Mouse (Mus musculus) yolk sac, embryonic 10.5 days (tissue): ENCODE data around the gene Wnt5a.

Source experiments
- DNase-seq: peaks from one replicate; pipeline ENCODE4 v3.0.0-alpha.2; 2017; ENCODE audit warnings: low spot score

The Wnt5a gene

DNA sequence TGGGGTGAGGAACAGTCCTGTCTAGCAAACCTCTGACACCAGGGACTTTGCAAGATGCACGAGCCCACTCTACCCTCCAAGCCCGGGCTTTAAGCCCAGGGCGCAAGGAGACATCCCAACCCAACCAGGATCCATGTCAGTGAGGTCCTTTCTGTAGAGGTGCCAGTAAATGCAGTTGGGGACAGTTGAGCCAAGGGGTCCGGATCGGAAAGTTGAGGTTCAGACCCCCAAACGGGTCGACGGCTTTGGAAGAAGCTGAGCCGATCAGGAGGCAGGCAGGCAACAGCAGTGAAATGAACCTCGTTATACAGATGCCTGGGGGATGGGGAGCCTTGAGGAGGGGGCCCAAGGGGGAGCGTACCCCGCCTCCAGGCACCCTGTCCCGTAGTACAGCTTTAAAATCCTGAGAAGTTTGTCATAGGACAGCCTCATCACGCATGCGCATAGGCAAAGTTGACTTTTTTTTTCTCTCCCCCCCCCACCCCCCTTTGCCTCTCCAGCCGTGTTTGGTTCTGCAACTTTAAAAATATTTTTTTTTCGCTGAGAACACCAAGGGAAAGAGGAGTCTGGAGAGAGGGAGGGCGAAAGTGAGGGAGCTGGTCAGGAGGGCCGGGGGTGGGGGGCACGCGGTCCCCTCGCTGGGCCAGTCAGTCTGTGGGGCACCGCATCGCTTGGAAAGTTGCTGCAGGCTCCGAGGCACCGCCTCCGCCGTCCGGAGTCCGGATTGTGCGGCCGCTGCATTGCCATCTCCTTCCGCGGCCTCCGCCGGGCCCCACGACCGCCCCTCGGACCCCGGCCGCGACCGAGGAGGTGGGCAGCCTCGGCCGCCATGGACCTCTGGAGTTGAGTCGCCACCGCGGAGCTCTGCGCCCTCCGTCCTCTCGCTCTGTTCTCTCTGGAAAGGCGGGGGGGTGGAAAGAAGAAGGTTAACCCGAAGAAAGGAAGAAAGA, at the start of gene Wnt5a:
TSS of gene Wnt5a (plus strand) at position 650 of the 950 bp plus-strand sequence.
- DNase-seq = peak; percentile 65

DNA sequence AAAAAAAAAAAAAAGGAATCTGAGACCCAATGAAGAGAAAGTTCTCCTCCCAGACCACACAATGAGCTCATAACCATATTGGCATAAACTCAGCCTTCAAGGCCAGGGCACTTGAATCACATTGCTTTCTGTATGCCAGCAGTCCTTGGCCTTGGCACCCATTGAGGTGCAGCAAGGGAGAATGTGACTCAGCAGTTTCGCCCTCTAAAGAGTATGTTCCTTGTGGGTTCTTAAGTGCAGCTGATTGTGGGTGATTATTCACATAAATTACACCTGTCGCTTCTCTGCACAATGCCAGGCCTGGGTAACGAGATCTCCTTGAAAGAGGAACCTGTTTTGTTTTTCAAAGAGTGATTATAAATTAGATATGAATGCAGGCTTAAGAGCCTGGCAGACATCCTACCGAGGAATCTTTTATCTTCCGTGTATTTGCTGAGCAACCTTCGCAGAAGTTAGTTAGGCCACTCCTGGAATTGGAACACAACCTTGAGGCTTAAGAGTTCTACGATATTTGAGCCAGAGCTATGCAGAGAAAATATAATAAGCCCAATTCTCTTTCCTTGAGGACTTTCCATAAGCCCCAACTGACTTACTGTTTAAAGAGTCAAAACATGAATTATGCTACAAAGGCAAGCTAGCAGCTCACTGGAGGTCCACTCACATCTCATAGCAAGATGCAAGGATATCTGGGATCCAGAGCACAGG, 48.0 kb upstream of the Wnt5a start:
- DNase-seq = no peak

DNA sequence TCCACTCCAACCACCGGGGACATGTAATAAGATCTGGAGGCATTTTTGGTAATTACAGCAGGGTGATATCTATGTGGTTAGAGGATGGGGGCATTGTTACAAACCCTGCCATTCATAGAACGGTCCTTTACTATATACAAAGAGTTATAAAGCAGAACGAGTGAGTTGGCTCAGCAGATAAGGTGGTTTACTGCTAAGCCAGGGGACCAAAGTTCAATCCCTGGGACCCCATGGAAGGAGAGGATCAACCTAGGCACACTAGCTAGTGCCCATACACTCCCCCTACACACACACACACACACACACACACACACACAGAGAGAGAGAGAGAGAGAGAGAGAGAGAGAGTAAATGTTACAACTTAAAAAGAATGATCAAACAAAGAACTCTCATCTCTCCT, 47.1 kb upstream of the Wnt5a start:
- DNase-seq = no peak

DNA sequence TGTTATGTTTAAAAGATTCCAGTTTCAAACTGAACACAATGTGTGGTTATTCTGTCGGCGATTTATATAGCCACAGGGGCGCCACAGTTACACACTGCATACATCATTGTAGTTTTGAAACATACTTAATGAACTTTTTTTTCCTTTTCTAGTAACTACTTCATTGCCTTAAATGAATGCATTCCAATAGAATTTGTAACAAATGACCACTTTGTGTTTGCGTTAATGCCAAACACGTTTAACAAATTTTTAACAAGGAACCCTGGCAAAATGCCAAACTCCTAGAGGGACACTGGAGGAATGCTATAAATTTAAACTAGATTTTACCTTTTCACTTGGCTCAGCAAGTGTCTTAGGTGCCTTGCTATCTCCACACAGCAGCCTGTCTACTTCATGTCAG, 36.6 kb upstream of the Wnt5a start:
- DNase-seq = no peak

DNA sequence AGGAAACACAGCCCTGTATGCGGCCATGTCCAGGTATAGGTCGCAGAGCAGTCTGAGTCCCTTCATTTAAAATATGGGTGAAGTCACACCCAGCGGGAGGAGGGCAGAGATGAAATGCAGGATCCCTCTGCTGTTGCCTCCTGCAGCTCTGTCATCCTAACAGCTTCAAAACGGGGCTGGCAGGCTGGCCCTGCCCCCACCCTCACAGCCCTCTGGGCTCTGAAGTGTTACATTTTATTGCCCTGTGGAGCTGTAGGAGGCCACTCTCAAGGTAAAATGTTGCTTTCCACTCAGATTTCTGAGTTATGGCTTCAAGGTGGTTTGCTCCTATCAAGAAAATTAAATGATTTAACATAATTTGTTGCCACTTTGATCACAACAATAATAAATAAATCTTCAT, 34.9 kb upstream of the Wnt5a start:
- no peak for DNase-seq

DNA sequence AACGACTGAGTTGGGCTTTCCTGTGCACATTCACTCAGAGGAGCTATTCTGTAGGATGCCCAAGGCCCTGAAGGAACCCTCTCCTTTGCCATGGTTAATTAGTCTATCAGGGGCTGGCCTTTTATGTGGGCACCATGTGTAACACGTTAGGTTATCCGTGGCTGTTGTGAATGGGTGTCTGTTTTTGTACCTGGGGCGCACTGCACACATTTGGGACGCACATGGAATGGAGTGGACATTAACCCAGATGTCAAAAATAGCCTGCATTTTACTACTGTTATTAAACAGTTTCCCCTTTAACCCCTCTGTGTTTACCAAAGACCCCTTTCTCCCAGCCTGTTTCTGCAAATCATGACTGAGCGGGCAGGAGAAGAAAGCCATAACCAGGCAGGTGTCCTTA, 34.3 kb upstream of the Wnt5a start:
- no peak for DNase-seq

DNA sequence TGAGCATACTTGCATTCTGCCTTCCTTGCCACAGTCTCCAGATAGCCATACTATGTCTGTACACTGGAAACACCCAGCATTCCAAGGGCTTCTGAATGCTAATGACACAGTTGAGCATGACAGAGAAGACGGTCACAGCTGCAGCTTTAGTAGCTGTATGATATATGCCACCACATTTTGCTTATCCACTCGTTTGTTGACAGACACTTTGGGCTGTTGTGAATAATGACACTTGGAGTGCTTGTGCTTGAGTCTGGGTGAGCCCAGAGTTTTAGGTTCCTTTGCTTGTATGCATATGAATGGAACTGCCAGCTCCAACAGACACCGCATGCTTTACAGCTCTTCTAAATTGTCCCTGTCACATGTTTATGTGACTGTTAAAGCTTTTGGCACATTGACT, 29.5 kb upstream of the Wnt5a start:
- no peak for DNase-seq

DNA sequence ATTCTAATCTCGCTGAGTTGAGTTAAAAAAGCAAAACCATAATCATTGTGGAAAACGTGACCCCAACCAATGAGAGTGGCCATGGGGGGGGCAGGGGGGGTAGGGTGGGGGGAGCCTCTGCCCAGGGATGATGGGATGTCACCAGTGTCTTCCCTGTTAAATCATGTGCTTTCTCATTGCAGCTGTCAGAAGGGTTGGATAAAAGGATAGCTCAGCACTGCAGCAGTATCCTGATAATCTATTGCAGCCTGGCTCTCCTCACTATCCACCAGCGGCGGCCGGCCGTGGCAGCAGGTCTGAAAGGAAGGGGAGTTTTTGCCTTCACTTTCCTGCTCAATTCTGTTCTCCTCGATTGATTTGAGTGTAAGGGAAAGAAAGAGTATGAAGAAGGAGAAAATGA, 29.1 kb upstream of the Wnt5a start:
- peak; percentile 3 for DNase-seq

DNA sequence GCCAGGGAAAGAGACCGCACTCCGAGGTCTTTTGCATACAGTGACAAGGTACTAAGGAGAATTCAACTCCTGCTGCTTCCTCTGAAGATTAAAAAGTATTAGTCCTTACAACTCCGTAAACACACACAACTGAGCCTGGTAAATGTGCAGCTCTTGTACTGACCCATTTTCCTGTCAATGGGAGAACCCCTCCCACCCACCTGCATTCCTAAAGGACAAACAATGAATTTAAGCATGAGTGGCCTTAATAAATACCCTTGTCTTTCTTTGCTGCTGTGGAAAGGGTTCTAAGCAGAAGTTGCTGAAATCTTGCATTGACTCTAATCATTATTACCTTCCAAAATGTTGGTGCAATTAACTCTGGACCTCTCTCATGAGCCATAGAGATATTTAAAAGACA, 27.8 kb upstream of the Wnt5a start:
- DNase-seq = no peak

DNA sequence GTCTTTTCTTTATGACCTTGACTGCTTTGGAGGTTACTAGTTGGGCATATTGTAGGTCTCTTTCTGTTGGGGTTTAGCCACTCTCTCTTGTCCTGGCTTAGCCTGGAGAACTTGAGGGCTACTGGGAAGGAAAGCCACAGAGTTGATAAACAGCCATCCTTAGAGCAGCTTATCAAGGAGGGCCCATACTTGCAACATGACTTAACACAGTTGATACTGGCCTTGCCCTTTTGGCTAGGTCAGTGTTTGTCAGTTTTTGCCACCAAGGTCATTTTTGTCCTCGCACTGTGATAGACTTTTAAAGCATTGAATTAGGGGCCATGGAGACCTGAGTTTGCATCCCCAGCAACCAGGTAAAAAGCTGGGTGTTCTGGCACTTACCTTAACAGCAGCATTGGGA, 23.7 kb upstream of the Wnt5a start:
- no peak for DNase-seq

DNA sequence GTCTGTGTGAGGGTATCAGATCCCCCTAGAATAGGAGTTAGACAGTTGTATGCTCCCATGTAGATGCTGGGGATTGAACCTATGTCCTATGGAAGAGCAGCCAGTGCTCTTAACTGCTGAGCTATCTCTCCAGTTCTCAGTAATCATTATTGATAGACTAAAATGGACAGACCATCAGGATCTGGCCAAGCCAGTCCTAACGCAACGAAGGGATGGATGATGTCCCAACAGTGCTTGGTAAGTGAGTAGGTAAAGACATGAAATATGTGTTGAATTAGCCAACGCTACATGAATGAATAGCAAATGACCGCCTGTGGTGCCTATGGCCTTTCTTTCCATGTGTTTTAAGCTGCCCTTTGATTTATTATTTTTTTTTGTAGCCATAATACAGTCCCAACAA, 10.7 kb upstream of the Wnt5a start:
- no peak for DNase-seq

DNA sequence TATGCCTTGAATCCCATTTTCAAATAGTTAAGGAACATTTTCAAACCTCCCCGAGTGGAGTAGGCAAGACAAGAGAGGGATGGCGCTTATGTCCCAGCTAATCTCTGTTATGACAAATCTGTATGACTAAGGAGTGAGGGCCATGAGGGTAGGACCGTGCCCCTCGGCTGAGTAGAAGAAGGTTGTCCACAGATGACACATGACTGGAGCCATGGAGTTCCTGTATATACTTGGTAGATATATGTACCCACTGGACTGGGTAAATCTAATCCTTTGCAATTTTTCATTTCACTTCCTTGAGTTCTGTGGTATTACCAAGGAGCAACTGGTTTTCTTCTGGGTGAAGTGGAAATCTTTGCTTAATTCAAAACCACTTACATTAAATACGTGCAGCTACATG, 10.3 kb upstream of the Wnt5a start:
- no peak for DNase-seq

DNA sequence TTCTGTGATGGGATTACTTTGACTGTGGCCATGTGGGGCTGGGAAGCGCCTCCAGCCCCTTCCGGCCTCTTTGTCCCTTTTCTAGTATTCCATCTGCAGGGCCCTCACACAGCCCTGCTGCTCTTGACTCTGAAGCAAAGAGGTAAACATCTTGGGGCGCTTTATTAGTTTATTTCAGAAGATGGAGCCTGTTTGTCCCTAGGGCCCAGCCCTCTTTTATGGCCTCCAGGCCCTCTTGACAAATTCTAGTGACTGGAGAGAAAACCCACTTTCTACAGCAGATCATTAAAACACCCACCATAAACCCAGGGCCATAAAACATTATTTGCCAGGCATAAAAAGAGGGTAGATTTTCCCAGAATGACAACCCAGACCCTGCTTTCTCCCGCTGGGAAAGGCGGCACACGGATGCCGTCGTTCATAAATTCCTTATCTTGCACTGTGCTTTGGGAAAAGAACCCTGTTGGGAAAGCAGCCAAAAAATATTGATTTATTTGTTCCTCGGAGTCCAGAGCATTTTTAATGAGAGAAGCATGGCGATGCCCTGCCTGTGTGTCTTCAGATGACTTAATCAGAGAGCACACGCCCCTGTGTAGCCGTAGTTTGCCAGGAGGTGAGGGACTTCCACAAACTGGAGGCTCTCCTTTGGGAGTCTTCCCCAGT, 3.2 kb upstream of the Wnt5a start:
- DNase-seq = no peak

DNA sequence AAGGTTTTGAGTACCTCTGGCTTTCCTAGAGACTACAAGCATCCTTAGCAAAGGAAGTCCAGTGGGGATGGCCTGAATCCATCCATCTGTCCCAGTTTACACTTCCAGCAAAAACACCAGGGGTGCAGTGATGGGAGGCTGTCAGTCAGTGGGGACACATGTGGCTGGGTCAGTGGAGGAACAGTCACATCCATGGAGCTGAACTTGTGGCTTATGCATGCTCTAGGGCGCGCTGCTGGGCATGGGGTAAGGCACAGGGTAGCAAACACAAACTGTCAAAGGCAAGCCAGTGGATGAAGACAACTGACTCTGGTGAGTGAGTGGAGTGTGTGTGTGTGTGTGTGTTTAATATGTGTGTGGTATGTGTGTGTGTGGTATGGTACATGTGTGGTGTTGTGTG, 1.3 kb upstream of the Wnt5a start:
- DNase-seq = no peak

DNA sequence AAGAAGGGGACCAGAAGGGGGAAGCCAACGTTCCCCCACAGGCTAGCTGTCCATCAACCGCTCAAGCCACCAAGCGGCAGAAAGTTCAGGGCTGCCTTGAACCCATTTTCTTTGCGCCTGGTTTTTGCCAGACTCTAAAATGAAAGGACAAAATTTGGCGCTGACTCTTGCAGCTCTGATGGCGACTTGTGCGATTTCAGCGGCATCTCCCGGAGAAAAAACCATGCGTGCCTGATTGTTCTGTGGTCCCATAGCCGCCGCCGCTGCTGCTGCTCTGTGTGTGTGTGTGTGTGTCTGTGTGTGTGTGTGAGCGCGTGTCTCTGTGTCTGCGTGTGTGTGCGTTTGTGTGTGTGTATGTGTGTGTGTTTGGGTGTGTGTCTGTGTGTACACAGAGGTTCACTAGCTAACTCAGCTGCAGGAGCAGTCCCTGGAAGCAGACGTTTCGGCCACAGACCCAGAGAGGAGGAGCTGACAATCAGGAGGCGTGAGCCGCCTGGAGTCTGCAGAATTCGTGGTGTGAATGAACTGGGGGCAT, 568 bp downstream of the Wnt5a start:
- peak; percentile 50 for DNase-seq

DNA sequence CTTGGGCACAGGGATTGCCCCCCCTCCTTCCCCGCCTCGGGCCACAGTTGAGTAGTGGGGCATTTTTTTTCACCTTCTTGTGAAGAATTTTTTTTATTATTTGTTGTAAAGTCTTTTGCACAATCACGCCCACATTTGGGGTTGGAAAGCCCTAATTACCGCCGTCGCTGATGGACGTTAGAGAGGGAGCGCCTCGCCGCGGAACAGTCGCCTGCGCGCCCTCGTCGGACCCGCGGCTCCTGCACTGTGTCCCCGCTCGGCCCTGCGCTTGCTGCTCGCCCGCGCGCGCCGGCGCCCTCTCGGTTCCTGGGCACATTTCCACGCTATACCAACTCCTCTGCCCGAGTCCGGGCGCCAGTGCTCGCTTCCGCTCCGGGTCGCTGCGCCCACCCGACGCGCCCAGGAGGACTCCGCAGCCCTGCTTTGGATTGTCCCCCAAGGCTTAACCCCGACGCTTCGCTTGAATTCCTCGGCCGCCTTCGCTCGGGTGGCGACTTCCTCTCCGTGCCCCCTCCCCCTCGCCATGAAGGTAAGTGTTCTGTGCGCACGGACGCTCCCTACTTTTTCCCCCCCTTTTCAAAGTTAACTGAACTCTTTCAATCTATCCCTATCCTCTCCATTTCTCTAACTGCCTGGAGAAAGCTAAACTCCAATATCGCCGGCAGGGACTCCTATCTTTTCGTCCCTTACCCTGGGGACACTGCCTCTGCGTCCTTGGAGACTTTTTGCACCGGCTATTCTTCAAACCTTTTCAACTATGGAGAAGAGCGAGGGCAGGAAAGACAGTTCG, 1.2 kb downstream of the Wnt5a start:
- DNase-seq = peak; percentile 20

DNA sequence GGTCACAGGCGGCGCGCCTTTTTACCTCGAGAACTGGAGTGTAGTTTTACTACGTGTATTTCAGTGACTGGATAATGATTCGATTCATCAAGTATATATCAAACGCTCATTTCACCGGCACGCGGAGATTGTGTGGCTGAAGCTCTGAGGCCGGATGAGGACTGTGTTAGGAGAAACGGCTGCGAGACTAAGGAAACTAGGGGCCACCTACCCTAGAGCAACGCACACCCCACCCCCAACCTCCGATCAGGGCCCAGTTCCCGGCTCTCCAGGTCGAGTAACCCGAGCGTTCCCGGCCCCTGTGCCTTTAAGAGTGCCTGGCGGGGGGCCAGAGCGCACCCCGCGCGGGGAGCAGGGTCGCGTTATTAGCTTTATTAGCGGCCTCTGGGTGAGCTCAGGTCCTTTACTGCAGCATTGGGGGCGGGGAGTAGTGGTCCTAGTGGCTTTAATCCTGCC, 1.9 kb downstream of the Wnt5a start:
- peak; percentile 51 for DNase-seq

DNA sequence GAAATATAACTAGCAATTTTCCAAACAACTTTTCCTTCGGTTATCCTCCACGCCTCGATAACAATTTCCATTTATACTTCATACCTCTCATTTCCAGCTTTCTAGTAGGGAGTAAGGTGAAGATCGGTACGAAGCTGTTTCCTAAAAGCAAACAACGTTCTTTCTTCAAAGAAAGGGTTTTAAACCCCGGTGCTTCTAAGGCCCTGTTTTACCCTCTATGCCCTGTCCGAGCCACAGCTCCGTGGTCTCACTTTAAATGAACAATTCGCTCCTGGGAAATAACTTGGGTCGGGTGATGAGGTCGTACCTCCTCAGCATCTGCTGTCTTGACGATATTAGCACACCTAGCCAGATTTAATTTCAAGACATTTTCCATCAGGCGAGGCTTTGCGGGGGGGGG, 2.5 kb downstream of the Wnt5a start:
- no peak for DNase-seq

DNA sequence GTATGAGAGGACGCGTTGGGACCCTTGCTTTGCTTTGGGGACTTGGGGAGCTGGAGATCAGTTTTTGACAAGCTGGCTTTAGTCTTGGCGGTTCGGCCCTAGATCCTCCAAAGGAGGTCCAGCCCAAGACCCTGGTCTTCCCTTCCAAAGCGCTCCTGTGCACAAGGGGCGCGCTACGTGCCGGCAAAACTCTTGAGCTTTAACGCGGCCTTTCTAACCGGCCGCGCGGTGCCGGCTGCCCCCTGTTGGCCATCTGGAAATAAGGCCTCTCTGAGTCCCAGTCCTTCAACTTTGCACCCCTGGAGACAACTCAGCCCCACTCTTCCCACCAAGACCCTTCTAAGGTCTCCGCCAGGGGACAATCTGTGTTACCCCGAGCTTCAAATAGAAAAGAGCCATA, 2.9 kb downstream of the Wnt5a start:
- DNase-seq = peak; percentile 68

DNA sequence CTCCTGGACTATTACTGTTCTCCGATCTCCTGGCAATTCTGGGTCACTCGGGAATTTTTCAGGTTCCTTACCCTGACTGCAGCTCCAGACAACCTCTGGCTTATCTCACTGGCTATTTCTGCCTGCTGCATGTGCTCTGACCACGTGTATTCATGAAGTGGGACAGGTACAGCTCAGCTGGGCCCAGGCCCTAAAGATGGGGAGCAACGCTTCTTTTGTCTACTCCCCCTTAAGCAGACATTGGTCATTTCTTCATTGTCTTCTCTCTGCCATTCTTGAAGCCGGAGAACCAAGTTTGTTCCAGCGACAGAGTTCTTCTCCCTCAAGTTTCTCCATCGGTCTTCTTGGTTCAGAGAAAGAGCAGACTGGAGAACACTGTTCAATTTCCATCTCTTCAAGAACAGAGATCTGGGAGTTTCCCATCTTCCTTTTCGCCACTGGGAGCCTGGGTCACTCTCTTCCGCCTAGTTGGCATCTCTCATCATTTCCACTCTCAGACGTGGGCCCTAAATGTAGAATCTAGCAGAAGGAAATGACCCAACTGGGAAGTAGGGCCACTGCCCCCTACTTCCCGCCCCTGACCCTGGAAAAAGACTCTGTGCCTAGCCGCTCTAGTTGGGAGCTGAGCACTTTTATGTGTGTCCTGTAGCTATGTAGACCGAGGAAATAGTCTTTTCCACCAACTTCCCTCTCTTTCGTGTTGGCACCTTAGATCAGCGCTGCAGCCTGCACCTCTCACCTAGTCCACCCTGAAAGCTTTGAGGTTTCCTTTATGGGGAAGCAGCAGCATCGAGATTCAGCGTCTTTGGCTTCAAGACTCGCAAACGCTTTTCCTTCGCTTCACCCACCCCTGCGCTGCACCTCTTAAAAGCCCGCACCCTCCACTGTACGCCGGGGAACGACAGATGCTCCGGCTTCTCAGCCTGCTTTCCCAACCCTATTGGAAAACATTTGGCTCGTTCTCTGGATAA, 4.0 kb downstream of the Wnt5a start:
- DNase-seq = no peak
